Mouse (Mus musculus) liver, adult 2 months (tissue): Measurements from ENCODE around the gene 9130213A22Rik.

Experiments used
- CTCF ChIP-seq: fragments of 200-500 bp; IDR thresholded peaks from 2 replicates; pipeline ENCODE4 v1.5.1; 2011; ENCODE audit warnings: low read depth, low read length, control low read depth
- POLR2A ChIP-seq: fragments of 200-500 bp; IDR thresholded peaks from 2 replicates; pipeline ENCODE4 v1.6.1; 2011; ENCODE audit warnings: low read length, control low read depth; ENCODE audit not compliant: insufficient read depth; ENCODE audit errors: extremely low read depth

DNA sequence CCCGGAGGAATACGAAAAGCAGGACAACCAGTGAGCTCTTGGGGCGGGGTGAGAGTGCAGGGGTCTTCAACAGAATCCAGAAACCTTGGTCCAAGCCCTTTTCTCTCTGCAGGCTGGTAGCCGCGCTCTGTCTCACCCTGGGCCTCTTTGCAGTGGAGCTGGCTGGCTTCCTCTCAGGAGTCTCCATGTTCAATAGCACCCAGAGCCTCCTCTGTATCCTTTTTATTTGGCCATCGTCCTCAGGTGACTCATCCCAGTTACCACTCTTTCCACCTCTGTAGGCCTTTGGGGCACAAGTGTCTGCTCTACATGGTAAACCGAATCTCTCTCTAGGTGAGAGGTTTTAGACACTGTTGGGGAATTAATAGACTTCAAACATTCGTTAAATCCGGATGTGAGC, 51.1 kb downstream of the 9130213A22Rik start:
- TF ChIP-seq POLR2A (no peak), CTCF (no peak)
